Mouse (Mus musculus): ENCODE data around the gene Pafah1b1.

Gene Pafah1b1

DNA sequence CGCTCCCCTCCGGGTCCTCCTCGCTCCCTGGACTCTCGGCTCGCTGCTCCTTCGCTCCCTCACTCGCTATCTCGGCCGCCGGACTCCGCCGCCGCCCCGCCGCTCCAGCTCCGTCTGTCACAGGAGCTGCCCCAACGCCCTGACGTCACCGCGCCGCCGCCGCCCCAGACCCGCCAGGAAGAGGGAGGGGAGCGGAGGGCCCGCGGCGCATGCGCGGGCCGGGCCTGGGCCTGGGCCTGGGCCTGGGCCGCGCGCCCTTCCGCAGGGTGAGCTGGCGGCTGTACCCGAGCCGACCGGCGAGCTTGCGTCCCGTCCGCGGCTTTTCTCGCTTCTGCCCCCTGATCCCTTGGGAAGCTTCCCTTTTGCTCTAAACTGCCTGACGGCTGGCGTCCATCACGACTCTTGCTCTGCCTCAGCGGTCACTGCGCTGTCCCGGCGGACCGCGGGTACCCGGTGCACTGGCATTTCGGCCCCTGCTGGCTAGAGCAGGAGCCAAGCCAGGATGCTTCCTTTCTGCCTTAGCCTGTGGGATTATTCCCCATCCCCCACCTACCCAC lies at the start of gene Pafah1b1:
Pafah1b1 (minus strand) TSS at position 436 of the 557 bp plus-strand sequence.
- TF ChIP-seq GATA4 (IDR thresholded peaks at IDR 0.05; ENCODE audit: insufficient replicate concordance, low read length), result peak; percentile 46; the same call in 1 of the 2 replicates

DNA sequence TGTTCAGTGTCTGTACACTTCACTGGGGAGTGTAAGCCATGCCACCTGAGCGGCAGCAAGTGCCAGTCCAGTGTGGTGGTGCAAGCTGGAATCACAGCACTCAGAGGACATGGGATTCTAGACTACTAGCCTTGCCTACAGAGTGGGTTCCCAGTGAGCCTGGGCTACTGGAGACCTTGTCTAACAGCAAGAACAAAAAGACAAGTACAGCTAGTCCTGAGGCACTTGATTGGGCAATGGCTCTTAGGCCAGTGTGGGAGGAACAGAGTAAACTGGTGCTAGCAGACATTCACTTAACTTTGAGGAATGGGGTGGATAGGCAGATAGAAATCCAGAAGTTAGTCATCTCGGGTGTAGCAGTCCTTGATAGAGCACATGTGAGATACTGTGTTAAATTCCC lies 47.9 kb upstream of the Pafah1b1 start:
- TF ChIP-seq GATA4 (IDR thresholded peaks at IDR 0.05; ENCODE audit: insufficient replicate concordance, low read length), result no peak

DNA sequence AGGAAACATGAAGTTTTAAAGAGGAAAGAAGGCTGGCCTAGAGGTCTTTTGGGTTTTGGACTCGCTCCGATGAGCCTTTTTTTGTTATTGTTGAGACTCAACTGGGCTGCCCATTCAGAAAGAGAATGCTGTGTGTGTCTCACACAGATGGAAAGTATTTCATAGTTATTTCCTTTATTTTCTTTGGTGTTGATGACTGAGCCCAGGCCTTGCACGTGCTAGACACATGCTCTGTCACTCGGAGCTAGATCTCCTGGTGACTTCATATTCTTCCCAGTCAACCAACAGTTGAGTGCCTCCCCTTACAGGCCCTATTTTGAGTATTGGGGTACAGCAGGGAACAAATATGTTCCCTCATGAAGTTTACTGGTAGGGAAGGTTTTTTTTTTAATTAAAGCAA lies 47.2 kb upstream of the Pafah1b1 start:
- TF ChIP-seq GATA4 (IDR thresholded peaks at IDR 0.05; ENCODE audit: insufficient replicate concordance, low read length), result no peak

DNA sequence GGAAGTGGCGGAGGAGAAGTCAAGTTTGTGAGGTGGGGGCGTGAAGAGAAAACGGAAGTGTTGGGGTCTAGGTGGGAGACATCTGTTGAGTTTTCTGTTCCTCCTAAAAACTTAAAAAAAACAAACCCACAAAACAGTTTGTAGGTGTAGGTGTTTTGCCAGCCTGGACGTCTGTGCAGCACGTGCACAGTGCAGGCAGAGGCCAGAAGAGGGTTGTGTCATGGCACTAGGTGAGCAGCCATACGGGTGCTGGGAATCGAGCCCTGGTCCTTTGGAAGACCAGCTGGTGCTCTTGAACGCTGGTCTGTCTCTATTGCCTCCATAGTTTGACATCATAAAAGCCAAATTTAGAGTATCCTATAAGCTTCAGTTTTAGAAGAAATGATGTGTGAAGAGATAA lies 46.8 kb upstream of the Pafah1b1 start:
- no peak for TF ChIP-seq GATA4 (IDR thresholded peaks at IDR 0.05; ENCODE audit: insufficient replicate concordance, low read length)

DNA sequence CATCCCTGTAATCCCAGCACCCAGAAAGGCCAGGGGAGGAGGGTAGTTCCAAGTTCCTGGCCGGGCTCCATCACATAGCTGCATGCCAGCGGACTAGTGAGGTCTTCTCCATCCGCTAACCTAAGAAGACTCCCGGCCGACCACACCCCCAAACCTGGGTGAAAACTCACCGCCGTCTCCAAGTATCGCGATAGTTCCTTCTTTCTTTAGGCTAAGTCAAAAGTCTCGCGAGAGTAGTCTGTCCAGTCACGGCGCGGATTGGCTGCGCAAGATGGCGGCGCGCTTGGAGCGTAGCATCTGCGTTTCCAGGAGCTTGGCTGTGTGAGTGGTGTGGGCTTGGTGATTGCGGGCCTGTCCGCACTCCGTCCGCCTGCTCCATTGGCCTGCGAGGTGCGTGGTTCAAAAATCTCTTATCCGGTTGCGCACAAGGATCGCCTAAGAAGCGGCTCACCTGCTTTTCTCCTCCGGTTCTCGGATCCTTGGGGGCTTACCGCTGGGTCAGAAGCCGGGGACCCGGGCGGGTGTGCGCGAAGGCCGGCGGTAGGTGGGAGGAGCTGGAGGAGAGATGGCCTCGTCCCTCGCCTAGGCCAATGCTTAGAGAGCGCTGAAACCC lies 46.2 kb upstream of the Pafah1b1 start, which contains the start of gene Mettl16:
Mettl16 (plus strand) TSS at position 236 of the 613 bp plus-strand sequence.
- TF ChIP-seq GATA4 (IDR thresholded peaks at IDR 0.05; ENCODE audit: insufficient replicate concordance, low read length), result peak; percentile 29; the same call in 1 of the 2 replicates

DNA sequence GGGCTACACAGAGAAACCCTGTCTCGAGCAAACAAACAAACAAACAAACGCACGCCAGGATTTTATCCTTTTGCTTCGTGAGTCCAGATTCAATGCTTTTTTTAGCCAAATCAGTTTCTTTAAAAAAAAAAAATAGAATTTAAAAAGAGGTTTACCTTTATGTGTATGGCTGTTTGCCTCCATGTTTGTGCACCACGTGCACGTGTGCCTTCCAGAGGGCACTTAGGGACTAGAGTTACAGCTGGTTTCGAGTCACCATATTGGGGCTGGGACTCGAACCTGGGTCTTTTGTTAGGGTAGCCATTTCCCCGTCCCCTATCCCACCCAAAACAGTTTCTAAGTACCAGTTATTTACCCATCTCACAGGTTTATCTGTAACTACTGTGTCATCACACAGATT lies 45.6 kb upstream of the Pafah1b1 start:
- TF ChIP-seq GATA4 (IDR thresholded peaks at IDR 0.05; ENCODE audit: insufficient replicate concordance, low read length), result no peak

DNA sequence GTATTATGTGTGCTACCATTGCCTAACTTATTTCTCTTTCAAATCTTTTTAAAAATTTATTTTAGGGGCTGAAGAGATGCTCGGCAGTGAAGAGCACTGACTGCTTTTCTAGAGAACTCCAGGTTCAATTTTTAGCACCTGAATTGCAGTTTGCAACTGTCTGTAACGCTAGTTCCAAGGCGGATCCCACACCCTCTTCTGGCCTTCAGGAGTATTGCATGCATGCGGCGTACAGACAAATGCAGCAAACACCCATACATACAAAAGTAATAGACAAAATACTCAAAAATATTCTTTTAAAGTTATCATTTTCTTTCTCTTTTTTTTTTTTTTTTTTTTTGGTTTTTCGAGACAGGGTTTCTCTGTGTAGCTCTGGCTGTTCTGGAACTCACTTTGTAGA lies 43.6 kb upstream of the Pafah1b1 start:
- no peak for TF ChIP-seq GATA4 (IDR thresholded peaks at IDR 0.05; ENCODE audit: insufficient replicate concordance, low read length)

DNA sequence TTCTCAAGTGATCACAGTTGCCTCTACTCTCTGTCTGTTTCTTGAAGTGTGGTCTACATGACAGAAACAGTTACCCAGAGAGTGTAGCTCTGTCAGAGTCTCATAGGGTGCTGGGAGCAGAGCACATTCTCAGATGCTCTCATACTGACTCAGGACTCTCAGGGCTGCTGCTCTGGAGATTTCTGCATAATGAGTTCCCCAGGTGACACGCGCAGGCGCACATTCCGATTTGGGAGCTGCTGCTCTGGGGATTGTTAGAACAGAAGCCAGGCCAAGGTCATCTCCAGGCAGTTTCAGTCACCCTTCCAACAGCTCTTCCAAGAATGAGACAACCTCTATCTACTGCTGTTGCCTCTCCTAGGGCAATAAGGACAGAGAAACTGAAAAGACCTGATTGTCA lies 43.0 kb upstream of the Pafah1b1 start:
- TF ChIP-seq GATA4 (IDR thresholded peaks at IDR 0.05; ENCODE audit: insufficient replicate concordance, low read length), result no peak

DNA sequence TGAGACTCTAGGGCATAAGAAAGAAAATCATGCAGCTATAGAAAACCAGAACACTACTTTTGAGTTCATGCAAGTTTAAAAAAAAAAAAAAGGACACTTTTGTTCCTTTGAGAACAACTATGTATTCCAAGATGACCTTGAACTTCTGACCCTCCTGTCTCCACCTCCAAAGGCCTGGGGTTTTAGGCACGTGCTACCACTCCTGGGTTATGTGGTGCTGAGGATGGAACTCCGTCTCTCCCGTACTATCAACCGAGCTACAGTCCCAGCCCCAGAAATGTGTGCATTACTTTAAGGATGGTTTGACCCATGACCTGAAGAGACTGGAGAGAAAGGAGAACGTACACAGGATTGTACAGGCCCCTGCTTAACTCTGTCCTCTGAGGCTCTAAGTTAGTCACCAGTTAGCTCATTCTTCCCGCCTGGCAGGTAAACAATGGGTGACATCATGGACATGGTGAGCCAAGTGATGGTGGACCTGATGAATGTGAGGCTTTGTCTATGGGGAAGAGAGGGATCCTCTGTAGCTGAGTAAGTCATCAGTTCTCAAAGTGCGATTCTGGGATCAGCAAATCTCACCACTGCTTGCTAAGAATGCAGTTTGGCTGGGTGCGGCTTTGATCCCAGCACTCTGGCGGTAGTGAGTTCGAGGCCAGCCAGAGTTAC lies 39.6 kb upstream of the Pafah1b1 start:
- no peak for TF ChIP-seq GATA4 (IDR thresholded peaks at IDR 0.05; ENCODE audit: insufficient replicate concordance, low read length)

DNA sequence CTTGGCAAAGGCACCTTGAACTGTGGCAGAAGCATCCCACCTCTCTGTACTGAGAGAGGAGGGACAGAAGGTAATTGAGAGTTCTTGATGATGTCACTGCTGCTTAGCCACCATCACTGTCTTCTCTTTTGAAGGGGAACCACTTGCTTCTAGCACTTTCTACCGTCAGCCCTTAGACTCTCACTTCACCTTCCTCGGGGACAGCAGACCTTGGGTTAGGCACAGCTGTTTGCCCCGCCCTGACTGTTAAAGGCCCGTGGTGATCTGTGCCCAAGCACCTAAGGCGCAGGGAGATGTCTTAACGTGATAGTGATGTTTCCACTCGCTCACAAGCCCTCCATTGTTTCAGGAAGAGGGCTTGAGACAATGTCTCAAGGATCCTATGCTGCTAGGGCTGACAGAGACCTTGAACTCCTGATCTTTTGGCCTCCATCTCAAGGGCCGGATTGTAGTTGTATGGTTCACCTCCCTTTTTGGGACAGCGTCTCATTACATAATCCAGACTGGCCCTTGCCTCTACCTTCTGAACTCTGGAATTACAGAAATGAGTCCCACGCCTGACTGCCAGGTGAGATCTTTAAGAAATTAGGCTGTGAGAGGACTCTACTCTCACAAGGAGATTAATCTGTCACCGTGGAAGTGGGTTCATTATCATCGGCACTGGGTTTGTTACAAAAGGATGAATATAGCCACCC lies 36.7 kb upstream of the Pafah1b1 start:
- no peak for TF ChIP-seq GATA4 (IDR thresholded peaks at IDR 0.05; ENCODE audit: insufficient replicate concordance, low read length)

DNA sequence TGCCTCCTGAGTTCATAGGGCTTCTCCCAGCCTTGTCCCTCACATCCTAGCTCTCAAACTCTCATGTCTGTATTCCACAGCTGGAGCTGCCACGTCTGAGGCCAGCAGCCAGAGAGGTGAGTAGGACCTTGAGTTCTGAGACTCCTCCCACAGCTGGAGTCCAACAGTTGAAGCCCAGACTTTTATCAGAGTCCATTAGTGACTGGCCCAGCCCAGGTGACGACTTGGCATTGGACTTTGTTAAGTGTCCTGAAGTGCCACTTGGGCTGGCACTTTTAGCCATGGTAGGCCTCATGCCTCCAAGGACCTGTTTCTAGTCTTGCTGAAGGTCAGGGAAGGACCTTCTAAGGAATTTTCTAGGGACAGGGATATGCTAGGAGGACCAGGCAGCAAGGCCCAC lies 32.2 kb upstream of the Pafah1b1 start:
- no peak for TF ChIP-seq GATA4 (IDR thresholded peaks at IDR 0.05; ENCODE audit: insufficient replicate concordance, low read length)

DNA sequence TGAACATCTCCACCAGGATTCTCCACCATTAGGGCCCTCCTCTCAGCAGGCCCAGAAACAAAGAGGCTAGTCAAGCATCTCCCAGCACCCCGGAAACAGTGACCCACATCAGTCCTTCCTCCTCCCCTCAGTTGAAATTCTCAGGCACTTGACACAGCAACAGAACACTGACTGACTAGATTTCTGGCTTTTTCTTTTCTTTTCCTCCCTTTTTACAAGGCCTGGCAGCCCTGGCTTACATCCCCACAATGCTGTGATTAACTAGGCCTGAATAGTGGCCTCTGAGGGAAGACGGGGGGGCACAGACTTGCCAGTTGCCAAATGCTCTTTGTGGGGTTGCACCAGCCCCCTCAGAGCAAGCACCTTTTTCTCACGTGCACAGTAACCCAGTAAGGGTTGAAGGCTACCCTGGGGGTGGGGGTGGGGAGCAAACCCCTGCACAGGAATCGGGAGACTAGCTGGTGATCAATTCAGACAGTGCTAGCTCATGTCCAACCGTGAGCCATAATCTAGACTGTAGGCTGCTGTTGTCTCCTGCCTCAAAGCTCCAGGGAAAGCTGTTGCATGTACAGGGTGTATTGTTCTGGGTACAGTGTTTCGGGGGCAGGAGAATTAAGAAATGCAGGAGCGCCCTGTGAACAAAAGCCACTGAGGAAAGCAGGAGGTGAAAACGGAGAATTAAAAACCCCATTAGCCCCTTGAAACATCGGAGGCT lies 27.0 kb upstream of the Pafah1b1 start:
- no peak for TF ChIP-seq GATA4 (IDR thresholded peaks at IDR 0.05; ENCODE audit: insufficient replicate concordance, low read length)

DNA sequence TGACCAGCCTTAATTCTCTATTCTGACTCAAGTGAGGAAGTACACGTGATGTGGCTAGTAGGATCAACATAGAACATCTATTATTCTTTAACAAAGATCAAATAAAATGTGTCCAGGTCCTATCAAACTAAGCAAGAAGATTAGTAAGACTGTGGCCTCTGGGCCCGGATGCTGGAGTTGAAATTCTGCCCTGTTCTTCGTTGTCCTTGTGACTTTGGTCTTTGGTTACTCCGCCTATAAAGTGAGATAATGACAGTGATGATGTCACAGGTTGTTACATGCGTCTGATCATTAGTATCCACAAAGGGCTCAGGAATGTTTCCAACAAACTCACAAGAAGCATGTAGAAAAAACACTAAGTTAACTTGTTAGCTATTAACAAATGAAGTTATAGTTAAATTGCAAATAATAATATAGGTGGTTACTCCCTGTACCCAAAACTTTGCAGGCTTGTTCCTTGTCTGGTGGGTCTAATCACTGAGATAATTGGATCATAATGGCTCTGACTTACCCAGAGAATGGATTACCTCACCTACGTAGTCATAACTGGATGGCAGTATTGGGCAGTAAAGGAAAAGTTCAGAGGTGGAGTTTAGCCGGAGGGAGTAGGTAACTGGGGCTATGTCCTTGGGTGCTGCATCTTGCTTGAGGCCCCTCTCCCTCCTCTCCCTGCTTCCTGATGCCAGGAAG lies 26.3 kb upstream of the Pafah1b1 start:
- no peak for TF ChIP-seq GATA4 (IDR thresholded peaks at IDR 0.05; ENCODE audit: insufficient replicate concordance, low read length)

DNA sequence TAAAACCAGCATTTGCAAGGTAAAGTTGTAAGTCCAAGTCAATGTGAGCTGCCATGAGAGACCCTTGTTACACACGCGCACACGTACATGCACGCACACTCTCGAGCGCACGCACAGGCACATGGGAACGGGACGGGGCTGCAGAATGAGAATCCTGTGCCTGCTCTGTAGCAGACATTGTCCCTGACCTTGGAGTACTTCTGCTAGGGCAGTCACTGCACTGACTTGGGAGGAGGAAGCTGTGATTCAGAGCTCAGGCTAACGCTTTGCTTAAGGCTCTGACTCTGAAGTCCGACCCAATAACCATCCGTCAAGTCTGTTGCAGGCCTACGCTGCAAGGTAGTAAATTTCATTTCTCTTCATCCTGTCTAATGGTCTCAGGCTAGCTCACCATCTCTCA lies 24.8 kb upstream of the Pafah1b1 start:
- TF ChIP-seq GATA4 (IDR thresholded peaks at IDR 0.05; ENCODE audit: insufficient replicate concordance, low read length), result no peak

DNA sequence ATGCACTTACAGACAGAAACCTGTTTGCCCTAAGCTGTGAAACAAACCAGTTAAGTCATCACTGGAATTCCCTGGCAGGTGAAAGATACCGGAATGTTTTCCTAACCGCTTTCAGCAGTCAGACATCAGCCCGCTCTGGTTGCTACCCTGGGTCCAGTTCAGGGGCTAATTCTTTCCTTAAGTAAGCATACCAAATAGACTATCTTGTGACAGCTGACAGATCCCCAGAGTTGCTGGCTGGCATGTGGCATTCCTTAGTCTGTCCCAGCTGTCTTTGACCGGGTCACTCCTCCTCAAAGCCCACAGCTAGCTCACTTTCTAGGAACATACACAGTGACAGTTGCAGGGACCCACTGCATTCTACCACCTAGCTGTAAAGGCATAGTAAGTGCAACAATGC lies 23.6 kb upstream of the Pafah1b1 start:
- TF ChIP-seq GATA4 (IDR thresholded peaks at IDR 0.05; ENCODE audit: insufficient replicate concordance, low read length), result no peak
